Mouse (Mus musculus) ES-Bruce4 (cell line): ENCODE results near the gene Fv1. TPM values are rescaled to one million over a fixed set of nuclear protein-coding genes. Genes with fewer than 3 reads are reported as not detected.

Experiments used
- H3K27ac ChIP-seq: 2 replicates; pipeline ENCODE4 v1.5.1; 2012; ENCODE audit warnings: low read length, inconsistent platforms; ENCODE audit not compliant: insufficient read depth
- H3K27me3 ChIP-seq: 2 replicates; pipeline ENCODE4 v1.6.1; 2012; ENCODE audit warnings: mild to moderate bottlenecking, low read length, inconsistent platforms; ENCODE audit not compliant: control insufficient read depth, poor library complexity, insufficient read depth, severe bottlenecking
- H3K36me3 ChIP-seq: 2 replicates; pipeline ENCODE4 v1.6.1; 2012; ENCODE audit warnings: inconsistent platforms, mild to moderate bottlenecking, low read length, moderate library complexity; ENCODE audit not compliant: control insufficient read depth, poor library complexity, insufficient read depth, severe bottlenecking
- H3K4me1 ChIP-seq: one replicate; pipeline ENCODE4 v1.8.1; 2011; ENCODE audit warnings: low read length; ENCODE audit not compliant: control insufficient read depth, insufficient read depth
- H3K4me3 ChIP-seq: 2 replicates; pipeline ENCODE4 v1.5.1; 2011; ENCODE audit warnings: low read depth, mild to moderate bottlenecking, low read length
- H3K9ac ChIP-seq: 2 replicates; pipeline ENCODE4 v1.6.1; 2012; ENCODE audit warnings: low read depth, mild to moderate bottlenecking, inconsistent platforms; ENCODE audit not compliant: poor library complexity, severe bottlenecking
- H3K9me3 ChIP-seq: replicated peaks from 2 replicates; pipeline ENCODE4 v1.6.1; 2012; ENCODE audit warnings: mild to moderate bottlenecking, low read length, inconsistent platforms; ENCODE audit not compliant: control insufficient read depth, poor library complexity, insufficient read depth, severe bottlenecking
- CTCF ChIP-seq: IDR thresholded peaks from one replicate; pipeline ENCODE4 v1.8.1; 2011; ENCODE audit warnings: low read depth, low read length
- EP300 ChIP-seq: IDR thresholded peaks from 2 replicates; pipeline ENCODE4 v1.6.1; 2011; ENCODE audit warnings: low read depth, low read length; ENCODE audit not compliant: insufficient read depth
- polyA plus RNA-seq: library from polyadenylated mRNA; stranded (reverse); fragments of >200 nt; gene quantifications from 2 replicates; pipeline ENCODE4 v1.2.4, GENCODE M21; 2011; ENCODE audit warnings: low read depth; ENCODE audit not compliant: missing spikeins, insufficient read depth, insufficient read length

Fv1 gene
- polyA plus RNA-seq, 1 experiment = 12.6 TPM

- Histone ChIP-seq H3K4me1 (no peaks in the 10 kb centered on the region), H3K4me3 (no peak overlapping the region), H3K27ac (no peak overlapping the region), H3K9me3 (no peaks in the 10 kb centered on the region), H3K27me3 (no peaks in the 10 kb centered on the region), H3K36me3 (no peaks in the 10 kb centered on the region; the same call in 1 of the 2 replicates), H3K9ac (no peak overlapping the region)
- TF ChIP-seq EP300 = no peak
- TF ChIP-seq CTCF = peak; percentile 10
These were observed 49.8 kb downstream of the Fv1 start for GRCm38 (mm10) chr4:147918459-147919121.

Other genes starting within 250 kb of the Fv1 start
- 91.2 and 99.8 TPM in 2 replicates for gene Zfp979, start 226.5 kb upstream of the Fv1 start, polyA plus RNA-seq
- gene Zfp534, start 166.4 kb upstream of the Fv1 start, polyA plus RNA-seq = 25.0 and 26.4 TPM in 2 replicates
- gene Zfp984, start 59.2 kb upstream of the Fv1 start, polyA plus RNA-seq = 54.0 and 59.1 TPM in 2 replicates
- gene Zfp933, start 20.6 kb upstream of the Fv1 start, polyA plus RNA-seq = 8.8 and 11.5 TPM in 2 replicates
- 48.8 and 56.3 TPM in 2 replicates for gene Miip, start 163 bp upstream of the Fv1 start, polyA plus RNA-seq
- gene Mfn2, start 35.7 kb downstream of the Fv1 start, polyA plus RNA-seq = 14.6 and 16.7 TPM in 2 replicates
- 21.7 and 26.3 TPM in 2 replicates for gene Plod1, start 67.8 kb downstream of the Fv1 start, polyA plus RNA-seq
- gene 2510039O18Rik, start 71.9 kb downstream of the Fv1 start, polyA plus RNA-seq = 23.1 and 23.3 TPM in 2 replicates
- 0.87 and 2.1 TPM in 2 replicates for gene Nppb, start 116.8 kb downstream of the Fv1 start, polyA plus RNA-seq
- not detected in 2 replicates for gene Nppa, start 131.7 kb downstream of the Fv1 start, polyA plus RNA-seq
- 13.7 and 16.7 TPM in 2 replicates for gene Clcn6, start 169.8 kb downstream of the Fv1 start, polyA plus RNA-seq
- 9.5 and 13.7 TPM in 2 replicates for gene Mthfr, start 170.1 kb downstream of the Fv1 start, polyA plus RNA-seq
- gene Agtrap, start 219.1 kb downstream of the Fv1 start, polyA plus RNA-seq = 48.2 and 60.6 TPM in 2 replicates